Mouse (Mus musculus) brain, embryonic 14.5 days (tissue): Measurements from ENCODE around the gene Cdc25b.

ENCODE experiments used
- CTCF ChIP-seq: fragments of 200-500 bp; IDR thresholded peaks from 2 replicates; pipeline ENCODE4 v1.5.1; 2012; ENCODE audit warnings: inconsistent platforms, mild to moderate bottlenecking, moderate library complexity, borderline replicate concordance; ENCODE audit not compliant: insufficient read depth, insufficient read length; ENCODE audit errors: extremely low read depth
- POLR2A ChIP-seq: fragments of 200-500 bp; IDR thresholded peaks from 2 replicates; pipeline ENCODE4 v1.6.1; 2012; ENCODE audit warnings: mild to moderate bottlenecking, inconsistent platforms, borderline replicate concordance; ENCODE audit not compliant: poor library complexity, insufficient read depth, insufficient read length, severe bottlenecking; ENCODE audit errors: extremely low read depth

DNA sequence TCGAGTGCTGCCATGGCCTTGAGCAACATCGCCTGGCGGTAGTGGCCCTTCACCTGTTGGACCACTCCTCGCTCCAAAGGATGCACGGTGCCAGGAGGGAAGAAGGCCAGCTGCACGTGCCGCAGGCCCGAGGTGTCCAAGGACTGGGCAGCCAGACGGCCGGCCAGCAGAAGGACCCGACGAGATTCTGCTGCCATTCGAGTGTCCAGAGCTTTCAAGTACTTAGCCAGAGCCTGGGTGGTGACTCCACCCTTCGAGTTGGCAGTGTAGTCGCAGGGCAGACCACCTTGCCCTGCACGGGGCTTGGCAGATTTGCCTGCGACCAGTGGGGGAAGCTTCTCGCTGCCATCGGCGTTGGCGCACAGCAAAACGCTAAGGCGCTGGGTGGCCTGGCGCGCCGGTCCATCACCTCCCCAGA lies 7.9 kb upstream of the Cdc25b start:
- TF ChIP-seq CTCF, result no peak
- TF ChIP-seq POLR2A, result no peak
